8 mouse cellular contexts compared by ENCODE assay signal in the genomic region with DNA sequence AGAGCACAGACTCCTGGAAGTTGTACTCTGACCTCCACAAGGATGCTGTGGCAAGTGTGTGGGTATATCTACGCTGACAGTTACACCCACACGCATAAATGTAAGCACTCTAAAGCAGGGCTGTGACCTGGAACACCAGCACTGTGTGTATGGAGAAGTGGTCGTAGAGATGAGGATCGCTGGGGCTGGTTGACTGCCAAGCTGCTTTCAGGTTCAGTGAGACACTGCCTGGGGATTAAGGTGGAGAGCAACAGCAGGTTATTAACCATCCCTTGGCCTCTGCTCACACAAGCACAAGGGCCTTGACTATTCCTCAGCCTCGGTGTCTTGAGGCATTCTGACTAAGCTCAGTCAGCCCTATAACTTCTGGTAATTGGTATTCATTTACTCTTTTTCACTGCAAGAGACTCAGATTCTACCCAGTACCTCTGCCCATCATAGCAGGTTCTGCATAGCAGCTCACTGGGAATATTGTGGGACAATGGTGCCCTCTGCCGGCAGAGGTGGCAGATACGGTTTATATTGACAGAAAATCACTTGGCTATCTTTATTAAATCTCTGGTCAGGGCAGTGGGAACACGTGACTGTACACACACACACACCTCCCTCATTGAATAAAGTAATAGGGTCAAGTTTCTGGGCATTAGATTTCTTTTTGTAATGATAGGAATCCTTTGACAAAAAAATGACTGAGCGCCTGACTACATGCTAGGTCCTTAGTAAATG. TPM values are rescaled to one million over a fixed set of nuclear protein-coding genes. Genes with fewer than 3 reads are reported as not detected.
A peak's percentile ranks its signal among the peaks of the same experiment; 100 is the strongest.
DNase-seq lines count a peak whose midpoint lies in the region; ATAC-seq and TF ChIP-seq lines count a peak whose summit lies in the region.

No protein-coding gene starts in this region.

- H3K36me3 ChIP-seq in liver, adult 2 months (ENCODE audit: control insufficient read depth, insufficient read depth, low read length) = no peaks in the 10 kb centered on the region
- H3K36me3 ChIP-seq in neural tube, embryonic 11.5 days (ENCODE audit: control insufficient read depth, insufficient read depth, low read length) = peaks cover 9% of the 10 kb centered on the region

- no peak for TF ChIP-seq POLR2A in liver, adult 2 months (IDR thresholded peaks at IDR 0.05; ENCODE audit: extremely low read depth, insufficient read depth, low read length)

- H3K4me2 ChIP-seq in neural tube, embryonic 11.5 days (ENCODE audit: low read depth) = no peak overlapping the region

- no peaks in the 10 kb centered on the region for H3K9me3 ChIP-seq in neural tube, embryonic 11.5 days (ENCODE audit: control insufficient read depth, low read length)

- no peak overlapping the region for H3K9ac ChIP-seq in liver, adult 2 months (ENCODE audit: low read depth, low read length)
- no peak overlapping the region for H3K9ac ChIP-seq in neural tube, embryonic 11.5 days (ENCODE audit: low read length)

- DNase-seq in A20 (ENCODE audit: low read depth, low spot score) (peak; percentile 69), ZHBTc4 (ENCODE audit: low read depth, low spot score) (peak; percentile 83)
- peak; percentile 92 to 93 for DNase-seq in cerebellum, postnatal 25 days
- DNase-seq in gastrocnemius, adult 18-20 months (ENCODE audit: low spot score) = peak; percentile 83
- DNase-seq in kidney, adult 8-10 months = peak; percentile 77 to 89
- DNase-seq in liver, adult 2 months (ENCODE audit: extremely low read depth, low read depth, low spot score) = peak; percentile 74
- DNase-seq in neural tube, embryonic 11.5 days (ENCODE audit: low spot score) = peak; percentile 85
- peak; percentile 89 for DNase-seq in testis, postnatal 10 days (ENCODE audit: low spot score)

- ATAC-seq in neural tube, embryonic 11.5 days (ENCODE audit: insufficient read depth, low FRiP score, low TSS enrichment) = peak; percentile 14; the same call in 1 of the 2 replicates

- WGBS in liver, adult 2 months = 32% methylated on average over 9 of the region's 9 CpGs
- 36% methylated on average over 9 of the region's 9 CpGs for WGBS in neural tube, embryonic 11.5 days

- no peaks in the 10 kb centered on the region for H3K27me3 ChIP-seq in liver, adult 2 months (ENCODE audit: control insufficient read depth, insufficient read depth, low read length)
- H3K27me3 ChIP-seq in neural tube, embryonic 11.5 days (ENCODE audit: control insufficient read depth, insufficient read depth, low read length) = no peaks in the 10 kb centered on the region

- H3K27ac ChIP-seq in liver, adult 2 months (replicated peaks; ENCODE audit: insufficient read depth, low read depth, low read length) = no peak overlapping the region
- no peak overlapping the region for H3K27ac ChIP-seq in neural tube, embryonic 11.5 days (ENCODE audit: low read depth, low read length)

- no peak overlapping the region for H3K4me3 ChIP-seq in liver, adult 2 months (ENCODE audit: insufficient read depth, low read depth, low read length)
- no peak overlapping the region for H3K4me3 ChIP-seq in neural tube, embryonic 11.5 days (ENCODE audit: low read depth, low read length)

- peaks cover 7% of the 10 kb centered on the region for H3K4me1 ChIP-seq in liver, adult 2 months (ENCODE audit: control insufficient read depth, insufficient read depth, low read length)
- peaks cover 2% of the 10 kb centered on the region; the same call in 1 of the 2 replicates for H3K4me1 ChIP-seq in neural tube, embryonic 11.5 days (ENCODE audit: control insufficient read depth, insufficient read depth, low read length)

- no peaks in the 10 kb centered on the region for H3K79me2 ChIP-seq in liver, adult 2 months (ENCODE audit: control insufficient read depth, insufficient read depth, low read length)

- TF ChIP-seq CTCF in liver, adult 2 months (IDR thresholded peaks at IDR 0.05; ENCODE audit: low read depth, low read length) = peak; percentile 73

RNA-seq across cellular contexts. Expression of a gene that starts 1.9 kb away (rescaled TPM):
- total RNA-seq in gastrocnemius, adult 18-20 months (2021) = 1 to 10 TPM; 5.8 to 6.3 TPM
- 5.6 TPM in 2 replicates for total RNA-seq in liver, adult 2 months (2014; rRNA removed)
- polyA plus RNA-seq in liver, adult 2 months (2012; rRNA removed) = 8.3 and 15.7 TPM in 2 replicates
- polyA plus RNA-seq in neural tube, embryonic 11.5 days (2014; fragmentation: Nextera tagmentation; extraction: Ambion mirVana) = 47.8 and 51.8 TPM in 2 replicates

RNA-seq across cellular contexts. Expression of a gene that starts 15.0 kb away (rescaled TPM):
- total RNA-seq in gastrocnemius, adult 18-20 months (2021) = 10 to 100 TPM; 37.0 to 38.6 TPM
- 28.9 and 32.3 TPM in 2 replicates for total RNA-seq in liver, adult 2 months (2014; rRNA removed)
- 57.3 and 74.4 TPM in 2 replicates for polyA plus RNA-seq in liver, adult 2 months (2012; rRNA removed)
- polyA plus RNA-seq in neural tube, embryonic 11.5 days (2014; fragmentation: Nextera tagmentation; extraction: Ambion mirVana) = 66.3 and 69.7 TPM in 2 replicates

RNA-seq across cellular contexts. Expression of a gene that starts 42.1 kb away (rescaled TPM):
- total RNA-seq in gastrocnemius, adult 18-20 months (2021) = 10 to 100 TPM; 17.3 to 22.2 TPM
- 9.5 and 13.0 TPM in 2 replicates for total RNA-seq in liver, adult 2 months (2014; rRNA removed)
- 9.1 and 13.5 TPM in 2 replicates for polyA plus RNA-seq in liver, adult 2 months (2012; rRNA removed)
- 270 and 288 TPM in 2 replicates for polyA plus RNA-seq in neural tube, embryonic 11.5 days (2014; fragmentation: Nextera tagmentation; extraction: Ambion mirVana)
